Mouse (Mus musculus) small intestine, adult 2 months (tissue): Measurements from ENCODE around the gene Cspg4.

Experiments
- CTCF ChIP-seq: fragments of 200-500 bp; IDR thresholded peaks from 2 replicates; pipeline ENCODE4 v1.5.1; 2012; ENCODE audit warnings: low read depth, mild to moderate bottlenecking, control low read depth, inconsistent platforms, low read length, moderate library complexity, mixed read lengths; ENCODE audit not compliant: insufficient replicate concordance, insufficient read length; ENCODE audit errors: extremely low read depth
- POLR2A ChIP-seq: fragments of 200-500 bp; IDR thresholded peaks from 2 replicates; pipeline ENCODE4 v1.6.1; 2012; ENCODE audit warnings: low read depth, mild to moderate bottlenecking, control low read depth, inconsistent platforms, low read length, moderate library complexity

DNA sequence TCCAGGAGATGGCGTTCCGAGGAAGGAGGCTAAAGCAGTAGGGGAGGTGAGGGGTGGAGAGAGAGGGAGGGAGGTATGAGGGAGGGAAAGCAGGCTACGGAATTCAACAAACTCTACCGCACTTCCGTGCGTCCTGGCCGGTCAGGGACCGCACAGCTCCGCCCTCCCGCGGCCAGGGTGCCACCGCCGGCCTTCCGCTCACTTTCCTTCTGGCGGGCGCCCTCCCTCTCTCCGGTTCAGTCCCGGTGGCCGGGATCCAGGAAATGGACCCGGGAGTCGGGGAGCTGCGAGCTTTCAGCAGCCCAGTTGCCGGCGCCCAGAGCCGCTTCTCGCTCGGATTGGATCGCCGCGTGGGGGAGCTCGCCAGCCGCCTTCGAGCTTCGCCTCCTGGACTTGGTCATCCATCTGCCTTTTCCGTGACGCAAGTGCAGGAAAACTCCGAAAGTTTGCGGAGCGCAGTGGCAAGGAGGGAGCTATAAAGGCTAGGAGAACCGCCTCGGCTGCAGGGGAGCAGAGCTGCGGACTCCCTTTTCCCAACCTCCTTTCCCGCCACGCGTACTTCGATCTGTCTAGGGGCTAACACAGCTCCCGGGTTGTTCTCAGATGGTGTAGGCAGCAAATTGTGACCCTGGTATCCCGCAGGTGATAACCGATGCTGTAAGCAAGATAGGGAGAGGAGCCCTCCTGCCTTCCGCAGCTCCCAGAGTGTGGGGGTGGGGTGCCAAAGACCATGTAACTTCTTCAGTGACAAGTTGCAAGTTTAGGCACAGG is 63.4 kb downstream of the Cspg4 start, which contains the start of gene Snx33:
- peak; percentile 52 for TF ChIP-seq CTCF
- no peak; the same call in none of the 2 replicates for TF ChIP-seq POLR2A
